Mouse (Mus musculus) spleen, embryonic (tissue): ENCODE measurements around the gene Rpl27.
"Not testable (repeated sequence)": the region's sequence is repeated elsewhere in the genome, so short reads cannot be mapped to it uniquely, and the experiment has no call there.

Experiments
- CTCF ChIA-PET: fragments of 350-600 bp; sonication (Branson Sonifier 250); formaldehyde crosslinking; loops from one replicate; lab custom pipeline; 2022; lab: Charles Lee

Rpl27 gene

GRCm38 (mm10) chr11:101446860-101447259 lies 4.8 kb downstream of the Rpl27 start:
- CTCF ChIA-PET = not testable (repeated sequence)

GRCm38 (mm10) chr11:101447786-101448185 lies 5.7 kb downstream of the Rpl27 start:
- CTCF ChIA-PET = no interaction called here

- CTCF ChIA-PET = no interaction called here
Observed at GRCm38 (mm10) chr11:101448274-101448746, 6.2 kb downstream of the Rpl27 start, which contains the start of gene Ifi35. Gene Ifi35 (plus strand): TSS chr11:101448407.

GRCm38 (mm10) chr11:101448899-101449298 lies 6.8 kb downstream of the Rpl27 start:
- CTCF ChIA-PET = interaction anchor here (1.3 kb wide), 1 partner anchor 17 kb away, joined by 3 read pairs; the partner anchor contains the start of gene Vat1

GRCm38 (mm10) chr11:101449596-101449995 lies 7.5 kb downstream of the Rpl27 start:
- CTCF ChIA-PET = interaction anchor here (0.7 to 1.3 kb wide), 3 partner anchors 16 to 290 kb away, joined by 3 to 4 read pairs (median 3); partner anchors contain the start of gene Vat1

GRCm38 (mm10) chr11:101450394-101450793 lies 8.3 kb downstream of the Rpl27 start:
- CTCF ChIA-PET = interaction anchor here (0.7 to 1.3 kb wide), 2 partner anchors 15 to 60 kb away, joined by 3 read pairs; partner anchors contain the start of gene Vat1

- CTCF ChIA-PET = no interaction called here
Observed at GRCm38 (mm10) chr11:101451536-101451935, 9.4 kb downstream of the Rpl27 start.

GRCm38 (mm10) chr11:101452093-101452774 lies 10.1 kb downstream of the Rpl27 start:
- CTCF ChIA-PET = no interaction called here

- CTCF ChIA-PET = interaction anchor here (0.5 kb wide), 1 partner anchor 216 kb away, joined by 3 read pairs; no protein-coding TSS in a partner anchor
Observed at GRCm38 (mm10) chr11:101454702-101455101, 12.6 kb downstream of the Rpl27 start.

- CTCF ChIA-PET = no interaction called here
Observed at GRCm38 (mm10) chr11:101455627-101456026, 13.5 kb downstream of the Rpl27 start.

GRCm38 (mm10) chr11:101457631-101458030 lies 15.5 kb downstream of the Rpl27 start:
- CTCF ChIA-PET = interaction anchor here (0.6 to 1.0 kb wide), 2 partner anchors 12 to 18 kb away, joined by 3 read pairs; no protein-coding TSS in a partner anchor

GRCm38 (mm10) chr11:101458217-101458616 lies 16.1 kb downstream of the Rpl27 start:
- CTCF ChIA-PET = interaction anchor here (1.0 kb wide), 1 partner anchor 13 kb away, joined by 3 read pairs; no protein-coding TSS in a partner anchor

GRCm38 (mm10) chr11:101459716-101460115 lies 17.6 kb downstream of the Rpl27 start:
- CTCF ChIA-PET = interaction anchor here (0.7 kb wide), 1 partner anchor 140 kb away, joined by 8 read pairs; no protein-coding TSS in a partner anchor

- CTCF ChIA-PET = no interaction called here
Observed at GRCm38 (mm10) chr11:101460321-101460720, 18.2 kb downstream of the Rpl27 start.

GRCm38 (mm10) chr11:101462141-101462540 lies 20.0 kb downstream of the Rpl27 start:
- CTCF ChIA-PET = no interaction called here

- CTCF ChIA-PET = interaction anchor here (0.7 kb wide), 1 partner anchor 19 kb away, joined by 4 read pairs; no protein-coding TSS in a partner anchor
Observed at GRCm38 (mm10) chr11:101462583-101463440, 20.7 kb downstream of the Rpl27 start.

- CTCF ChIA-PET = interaction anchor here (0.9 kb wide), 1 partner anchor 19 kb away, joined by 4 read pairs; no protein-coding TSS in a partner anchor
Observed at GRCm38 (mm10) chr11:101464211-101465100, 22.4 kb downstream of the Rpl27 start, which contains the start of gene Rnd2. Gene Rnd2 (plus strand): TSS chr11:101464999.

- CTCF ChIA-PET = interaction anchor here (0.7 to 1.3 kb wide), 3 partner anchors 16 to 23 kb away, joined by 3 to 7 read pairs (median 4); partner anchors contain the start of gene Rpl27
Observed at GRCm38 (mm10) chr11:101465101-101465868, 23.2 kb downstream of the Rpl27 start.

- CTCF ChIA-PET = interaction anchor here (0.7 to 1.3 kb wide), 2 partner anchors 16 to 24 kb away, joined by 3 to 7 read pairs; partner anchors contain the start of gene Rpl27
Observed at GRCm38 (mm10) chr11:101465869-101466551, 23.9 kb downstream of the Rpl27 start, which contains the start of gene Vat1. Gene Vat1 (minus strand): TSS chr11:101466230.
